Mouse (Mus musculus) testis, adult 2 months (tissue): Measurements from ENCODE around the gene Atp13a2. TPM values are rescaled to one million over a fixed set of nuclear protein-coding genes. Genes with fewer than 3 reads are reported as not detected.

Source experiments
- H3K27ac ChIP-seq: fragments of 200-500 bp; 2 replicates; pipeline ENCODE4 v1.5.1; 2012; ENCODE audit warnings: low read depth, low read length; ENCODE audit not compliant: control insufficient read depth, insufficient read depth
- H3K27me3 ChIP-seq: fragments of 200-500 bp; 2 replicates; pipeline ENCODE4 v1.6.1; 2012; ENCODE audit warnings: mild to moderate bottlenecking, low read length, moderate library complexity; ENCODE audit not compliant: control insufficient read depth, insufficient read depth
- H3K36me3 ChIP-seq: fragments of 200-500 bp; 2 replicates; pipeline ENCODE4 v1.6.1; 2012; ENCODE audit warnings: mild to moderate bottlenecking, low read length; ENCODE audit not compliant: control insufficient read depth, insufficient read depth
- H3K4me1 ChIP-seq: fragments of 200-500 bp; 2 replicates; pipeline ENCODE4 v1.6.1; 2012; ENCODE audit warnings: low read length; ENCODE audit not compliant: control insufficient read depth, insufficient read depth
- H3K4me3 ChIP-seq: fragments of 200-500 bp; 2 replicates; pipeline ENCODE4 v1.5.1; 2012; ENCODE audit warnings: low read depth, mild to moderate bottlenecking, low read length, moderate library complexity, mixed read lengths; ENCODE audit not compliant: control insufficient read depth
- CTCF ChIP-seq: fragments of 200-500 bp; IDR thresholded peaks from 2 replicates; pipeline ENCODE4 v1.5.1; 2012; ENCODE audit warnings: low read depth, mild to moderate bottlenecking, inconsistent platforms, low read length, moderate library complexity; ENCODE audit not compliant: control insufficient read depth, insufficient read depth, insufficient replicate concordance
- POLR2A ChIP-seq: fragments of 200-500 bp; IDR thresholded peaks from 2 replicates; pipeline ENCODE4 v1.6.1; 2012; ENCODE audit warnings: low read depth, mild to moderate bottlenecking, inconsistent platforms, low read length, moderate library complexity; ENCODE audit not compliant: control insufficient read depth
- polyA plus RNA-seq: library from polyadenylated mRNA; depleted of rRNA; stranded (reverse); fragments of >200 nt; gene quantifications from 2 replicates; pipeline ENCODE4 v1.2.3, GENCODE M21; 2012

Atp13a2 gene
- polyA plus RNA-seq, 1 experiment = 41.6 TPM

DNA sequence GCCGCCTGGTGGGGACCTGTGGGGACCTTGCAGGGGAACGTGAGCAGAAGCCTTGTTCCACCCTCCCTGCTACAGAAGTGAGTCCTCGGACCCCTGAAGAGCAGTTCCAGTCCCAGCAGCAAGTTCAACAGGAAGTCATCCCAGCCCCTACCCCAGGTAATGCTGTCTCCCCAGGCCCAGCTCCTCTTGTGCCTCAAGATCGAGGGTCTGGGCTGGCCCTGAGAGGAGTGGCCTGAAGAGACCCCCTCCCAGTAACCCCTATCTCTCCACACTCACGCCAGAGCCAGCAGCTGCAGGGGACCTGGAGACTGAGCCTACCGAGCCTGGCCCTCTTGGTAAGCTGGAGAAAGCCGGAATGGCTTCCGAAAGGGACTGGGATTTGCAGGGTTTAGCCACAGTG lies 27.4 kb downstream of the Atp13a2 start:
- Histone ChIP-seq H3K27me3 (no peaks in the 10 kb centered on the region), H3K4me1 (peaks cover 6% of the 10 kb centered on the region), H3K4me3 (no peak overlapping the region), H3K36me3 (no peaks in the 10 kb centered on the region), H3K27ac (no peak overlapping the region)
- TF ChIP-seq CTCF (no peak), POLR2A (no peak)

DNA sequence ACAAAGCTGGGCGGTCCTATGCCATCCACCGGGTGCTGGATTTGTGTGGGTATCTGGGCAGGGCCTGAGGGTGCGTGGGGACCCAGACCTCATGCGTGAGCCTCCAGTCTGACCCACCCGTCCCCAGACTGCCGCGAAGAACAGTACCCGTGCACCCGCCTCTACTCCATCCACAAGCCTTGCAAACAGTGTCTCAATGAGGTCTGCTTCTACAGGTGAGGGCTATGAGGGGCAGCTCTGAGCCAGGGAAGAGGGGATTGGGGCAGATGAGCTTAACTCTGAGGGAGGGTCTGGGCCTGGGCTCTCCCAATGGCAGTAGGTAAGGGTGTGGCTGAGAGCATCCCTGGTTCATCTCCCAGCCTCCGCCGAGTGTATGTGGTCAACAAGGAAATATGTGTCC lies 28.2 kb downstream of the Atp13a2 start:
- H3K27me3 ChIP-seq = no peaks in the 10 kb centered on the region
- peaks cover 6% of the 10 kb centered on the region for H3K4me1 ChIP-seq
- no peak overlapping the region for H3K4me3 ChIP-seq
- H3K36me3 ChIP-seq = no peaks in the 10 kb centered on the region
- H3K27ac ChIP-seq = no peak overlapping the region
- TF ChIP-seq POLR2A = no peak
- TF ChIP-seq CTCF = no peak

DNA sequence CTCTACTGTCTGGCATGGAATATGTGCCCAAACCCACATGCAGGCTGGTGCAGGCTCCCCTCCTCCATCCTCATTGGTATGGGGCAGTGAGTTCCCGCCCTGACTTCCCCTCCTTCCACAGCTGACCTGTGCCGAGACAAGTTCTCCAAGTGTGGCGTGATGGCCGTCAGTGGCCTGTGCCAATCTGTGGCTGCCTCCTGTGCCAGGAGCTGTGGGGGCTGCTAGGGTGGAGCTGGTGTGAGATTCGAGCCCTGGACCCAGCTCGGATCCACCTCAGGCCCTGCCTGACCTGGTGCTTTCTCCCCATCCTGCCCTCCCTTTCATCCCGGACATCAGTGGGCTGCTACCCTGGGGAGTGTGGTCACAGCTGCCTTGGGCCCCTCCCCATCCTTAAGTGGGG lies 28.7 kb downstream of the Atp13a2 start:
- Histone ChIP-seq H3K36me3 (no peaks in the 10 kb centered on the region), H3K27ac (no peak overlapping the region), H3K4me1 (peaks cover 6% of the 10 kb centered on the region), H3K4me3 (no peak overlapping the region), H3K27me3 (no peaks in the 10 kb centered on the region)
- no peak for TF ChIP-seq CTCF
- TF ChIP-seq POLR2A = no peak

DNA sequence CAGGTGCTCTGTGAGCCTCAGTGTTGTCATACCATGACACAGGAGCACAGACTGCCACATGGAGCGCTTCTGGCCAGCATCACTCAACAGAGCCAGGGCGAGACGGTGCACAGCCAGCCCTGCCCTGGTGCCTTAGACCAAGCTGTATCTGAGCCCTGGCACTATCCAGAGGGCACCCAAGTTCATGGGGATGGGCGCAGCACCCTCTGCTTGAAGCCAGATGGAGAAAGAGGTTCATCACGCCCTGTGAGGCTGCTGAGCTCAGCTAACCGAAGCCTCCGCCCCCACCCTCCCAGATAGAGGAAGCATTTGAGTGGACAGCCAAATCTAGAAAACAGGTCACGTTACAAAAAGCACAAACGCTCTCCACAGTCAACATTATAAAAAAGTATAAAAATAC lies 29.6 kb downstream of the Atp13a2 start:
- H3K27ac ChIP-seq = no peak overlapping the region
- H3K36me3 ChIP-seq = no peaks in the 10 kb centered on the region
- TF ChIP-seq POLR2A = no peak
- no peak for TF ChIP-seq CTCF
- H3K27me3 ChIP-seq = no peaks in the 10 kb centered on the region
- no peaks in the 10 kb centered on the region; the same call in 1 of the 2 replicates for H3K4me1 ChIP-seq
- peak overlapping the region; percentile 25 for H3K4me3 ChIP-seq

DNA sequence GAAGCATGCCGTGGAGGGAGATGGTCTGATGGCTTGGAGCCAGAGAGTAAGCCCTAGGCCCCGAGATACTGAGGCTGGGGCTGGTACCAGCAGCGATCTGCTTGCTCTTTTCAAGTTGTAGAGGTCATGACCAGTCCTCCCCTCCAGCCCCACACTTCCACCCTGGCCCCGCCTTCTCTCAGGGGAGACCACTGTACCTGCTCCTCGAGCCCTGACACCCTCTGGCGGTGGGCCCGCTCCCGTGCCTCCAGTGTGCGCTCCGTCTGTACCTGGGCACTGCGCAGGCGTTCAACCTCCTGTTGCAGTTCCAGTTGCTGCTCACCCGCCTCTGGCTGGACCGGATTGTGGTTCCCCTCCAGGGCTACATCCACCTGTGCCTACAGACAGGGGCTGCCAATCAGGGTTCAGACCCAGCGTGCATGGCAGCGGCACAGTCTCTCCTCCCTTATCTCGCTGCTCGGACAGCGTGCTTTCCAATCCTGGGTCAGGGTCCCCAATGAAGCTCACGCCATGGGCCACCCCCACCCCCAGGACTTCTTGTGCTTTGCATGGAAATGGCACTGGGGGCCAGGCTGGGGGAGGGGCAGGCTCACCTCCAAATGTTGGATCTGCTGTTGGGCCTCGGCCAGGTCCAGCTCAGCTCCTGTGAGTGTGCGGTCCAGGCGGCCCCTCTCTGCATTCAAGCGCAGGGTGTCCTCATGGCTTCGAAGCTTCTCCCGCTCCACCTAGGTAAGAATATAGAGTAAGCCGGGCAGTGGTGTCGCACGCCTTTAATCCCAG lies 31.2 kb downstream of the Atp13a2 start:
- Histone ChIP-seq H3K27ac (no peak overlapping the region), H3K27me3 (no peaks in the 10 kb centered on the region), H3K4me1 (no peaks in the 10 kb centered on the region; the same call in 1 of the 2 replicates), H3K4me3 (no peak overlapping the region), H3K36me3 (no peaks in the 10 kb centered on the region)
- TF ChIP-seq POLR2A = no peak
- TF ChIP-seq CTCF = no peak

DNA sequence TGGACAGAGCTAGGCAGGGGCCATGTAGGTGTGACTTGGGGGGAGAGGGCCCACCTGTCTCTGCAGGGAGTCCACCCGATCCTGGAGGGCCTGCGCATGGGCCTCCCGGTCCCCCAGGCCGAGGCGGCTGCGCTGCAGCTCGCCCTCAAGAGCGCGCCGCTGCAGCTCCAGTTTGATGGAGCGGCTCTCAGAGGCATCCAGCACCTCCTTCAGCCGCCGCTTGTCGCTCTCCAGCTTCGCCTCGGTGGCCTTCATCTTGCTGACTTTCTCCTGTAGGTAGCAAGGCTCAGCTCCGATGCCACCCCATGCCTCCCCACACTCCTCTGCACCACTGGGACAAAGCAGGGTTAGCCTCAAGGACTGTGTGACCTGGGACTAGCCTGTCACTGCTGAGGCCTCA lies 33.5 kb downstream of the Atp13a2 start:
- Histone ChIP-seq H3K27ac (no peak overlapping the region), H3K4me3 (no peak overlapping the region), H3K36me3 (no peaks in the 10 kb centered on the region), H3K27me3 (no peaks in the 10 kb centered on the region), H3K4me1 (peaks cover 2% of the 10 kb centered on the region; the same call in 1 of the 2 replicates)
- TF ChIP-seq POLR2A (no peak), CTCF (no peak)

DNA sequence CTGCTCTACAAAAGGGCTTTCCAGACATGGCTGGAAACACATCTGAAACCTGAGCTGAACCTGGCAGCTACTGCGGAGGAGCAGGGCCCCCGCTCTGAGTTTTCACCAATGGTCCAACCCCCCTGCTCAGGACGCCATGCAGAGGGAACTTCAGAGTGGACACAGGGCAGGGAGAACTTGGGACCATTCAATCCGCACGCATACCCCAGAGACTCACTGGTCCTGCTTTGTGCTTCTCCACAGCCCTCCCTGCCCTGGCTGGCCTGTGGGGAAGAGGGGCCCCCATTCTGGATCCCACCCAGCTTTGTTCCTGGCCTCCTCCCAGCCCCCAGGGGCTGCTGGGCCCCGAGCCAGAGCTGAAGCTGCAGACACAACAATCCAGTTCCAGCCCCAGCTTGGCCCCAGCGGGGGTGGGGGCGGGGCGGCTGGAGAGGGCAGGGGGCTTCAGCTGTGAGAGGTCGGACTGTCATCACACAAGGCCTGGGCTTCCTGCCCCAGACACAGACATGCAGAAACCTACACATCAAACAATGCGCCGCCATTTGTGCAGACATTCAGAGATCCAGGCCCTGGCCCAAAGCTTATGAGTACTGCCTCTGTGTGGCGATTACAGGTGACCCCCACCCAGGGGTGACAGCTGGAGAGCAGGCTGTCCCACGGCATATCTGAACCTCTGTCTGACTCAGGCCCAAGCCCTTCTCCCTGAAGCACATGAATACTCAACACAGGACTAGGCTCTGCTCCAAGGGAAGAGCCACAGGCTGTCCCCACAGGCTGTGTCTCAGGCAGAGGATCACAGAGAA lies 34.3 kb downstream of the Atp13a2 start:
- no peak for TF ChIP-seq POLR2A
- no peak for TF ChIP-seq CTCF
- no peak overlapping the region for H3K27ac ChIP-seq
- peaks cover 2% of the 10 kb centered on the region; the same call in 1 of the 2 replicates for H3K4me1 ChIP-seq
- H3K4me3 ChIP-seq = no peak overlapping the region
- no peaks in the 10 kb centered on the region for H3K27me3 ChIP-seq
- H3K36me3 ChIP-seq = no peaks in the 10 kb centered on the region
